Mouse (Mus musculus) hindbrain, embryonic 10.5 days (tissue): Measurements from ENCODE around the gene Ppp1r36. TPM values are rescaled to one million over a fixed set of nuclear protein-coding genes. Genes with fewer than 3 reads are reported as not detected.

Source experiments
- DNase-seq: peaks from one replicate; pipeline ENCODE4 v3.0.0-alpha.2; 2017; ENCODE audit warnings: low spot score
- H3K27ac ChIP-seq: fragments of 300-500 bp; sonication (generic); 2 replicates; pipeline ENCODE4 v1.5.1; 2016; ENCODE audit warnings: mild to moderate bottlenecking, moderate library complexity
- H3K27me3 ChIP-seq: fragments of 300-500 bp; sonication (generic); 2 replicates; pipeline ENCODE4 v1.6.1; 2016; ENCODE audit warnings: mild to moderate bottlenecking; ENCODE audit not compliant: poor library complexity, insufficient read depth, severe bottlenecking
- H3K36me3 ChIP-seq: fragments of 300-500 bp; sonication (generic); 2 replicates; pipeline ENCODE4 v1.6.1; 2016; ENCODE audit warnings: mild to moderate bottlenecking, moderate library complexity
- H3K4me1 ChIP-seq: fragments of 300-500 bp; sonication (generic); replicated peaks from 2 replicates; pipeline ENCODE4 v1.6.1; 2016; ENCODE audit warnings: mild to moderate bottlenecking
- H3K4me3 ChIP-seq: fragments of 300-500 bp; sonication (generic); 2 replicates; pipeline ENCODE4 v1.5.1; 2016; ENCODE audit warnings: mild to moderate bottlenecking, moderate library complexity
- H3K9me3 ChIP-seq: fragments of 300-500 bp; sonication (generic); 2 replicates; pipeline ENCODE4 v1.6.1; 2016; ENCODE audit warnings: mild to moderate bottlenecking, moderate library complexity
- WGBS: fragments of 180-500 bp; shearing (Covaris S2); methylation state at CpG from one replicate; pipeline ENCODE4 v1.1.7; 2016; 5-methylcytosine and 5-hydroxymethylcytosine counted together
- polyA plus RNA-seq: library from polyadenylated mRNA; unstranded; fragments of >200 nt; fragmentation: Nextera tagmentation; extraction: Ambion mirVana; gene quantifications from 2 replicates; pipeline ENCODE4 v1.2.1, GENCODE M21; 2016

Ppp1r36 gene
- 1.1 and 1.5 TPM in 2 replicates for polyA plus RNA-seq

DNA sequence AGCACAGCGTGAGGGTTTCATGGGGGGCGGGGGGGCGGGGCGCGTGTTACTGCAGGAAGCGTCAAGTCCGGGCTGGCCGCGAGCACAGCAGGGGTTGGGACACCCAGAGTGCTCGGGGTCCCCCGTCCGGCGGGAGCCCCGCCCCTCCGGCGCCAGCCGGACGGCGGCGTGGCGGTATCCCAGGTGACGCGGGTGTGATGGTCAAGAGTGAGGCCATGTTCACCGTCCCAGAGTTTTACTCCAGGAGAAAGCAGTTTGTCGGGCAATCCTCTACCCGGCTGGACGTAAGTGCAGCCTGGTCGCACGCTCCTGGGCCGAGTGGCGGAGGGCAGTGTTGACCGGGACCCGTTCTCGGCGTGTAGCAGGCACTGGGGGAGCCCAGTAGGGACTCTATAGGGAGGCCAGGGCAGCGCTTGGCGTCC lies at the start of gene Ppp1r36:
Ppp1r36 (plus strand) TSS at position 106 of the 422 bp plus-strand sequence.
- peaks cover 35% of the 10 kb centered on the region for H3K27me3 ChIP-seq
- WGBS = under 1% methylated on average over 37 of the region's 37 CpGs
- H3K36me3 ChIP-seq = no peaks in the 10 kb centered on the region
- H3K9me3 ChIP-seq = 0 out of 2 replicates have a peak, but pooled peaks cover 7% of the 10 kb centered on the region
- H3K27ac ChIP-seq = peak within 1 kb of the TSS; percentile 68
- H3K4me1 ChIP-seq = peaks cover 11% of the 10 kb centered on the region
- peak within 1 kb of the TSS; percentile 54 for H3K4me3 ChIP-seq
- peak; percentile 51 for DNase-seq

DNA sequence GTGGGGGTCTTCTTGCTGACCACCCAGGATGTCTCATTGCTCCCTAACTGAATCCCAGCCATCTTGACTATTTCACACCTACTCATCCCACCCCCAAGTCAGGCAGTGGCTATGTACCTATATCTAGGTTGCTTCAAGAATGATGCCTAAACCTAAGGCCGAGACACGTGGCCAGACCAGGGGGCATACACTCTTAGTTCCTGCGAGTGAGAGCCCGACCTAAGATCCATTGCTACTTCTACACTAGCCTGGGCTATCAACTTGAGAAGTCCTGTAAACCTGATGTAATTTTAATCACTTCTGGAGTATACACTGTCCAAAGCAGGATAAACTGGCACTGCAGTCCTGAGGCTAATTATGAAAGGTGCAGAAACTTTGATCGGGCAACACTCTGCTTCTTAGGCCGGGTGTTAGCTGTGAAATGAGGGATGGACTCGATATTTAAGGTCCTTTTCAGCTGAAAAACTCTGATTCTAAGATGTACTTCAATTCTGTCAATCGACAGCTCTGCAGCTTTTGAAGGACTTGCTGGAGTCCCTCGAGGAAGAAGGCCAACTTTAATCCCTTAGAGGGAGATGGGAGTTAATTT lies 49.0 kb upstream of the Ppp1r36 start:
- Histone ChIP-seq H3K9me3 (no peaks in the 10 kb centered on the region), H3K4me3 (peak overlapping the region; percentile 93), H3K4me1 (peaks cover 62% of the 10 kb centered on the region), H3K27ac (peak overlapping the region; percentile 100), H3K27me3 (no peaks in the 10 kb centered on the region), H3K36me3 (peaks cover 8% of the 10 kb centered on the region)
- 9% methylated on average over 9 of the region's 9 CpGs for WGBS
- no peak for DNase-seq

DNA sequence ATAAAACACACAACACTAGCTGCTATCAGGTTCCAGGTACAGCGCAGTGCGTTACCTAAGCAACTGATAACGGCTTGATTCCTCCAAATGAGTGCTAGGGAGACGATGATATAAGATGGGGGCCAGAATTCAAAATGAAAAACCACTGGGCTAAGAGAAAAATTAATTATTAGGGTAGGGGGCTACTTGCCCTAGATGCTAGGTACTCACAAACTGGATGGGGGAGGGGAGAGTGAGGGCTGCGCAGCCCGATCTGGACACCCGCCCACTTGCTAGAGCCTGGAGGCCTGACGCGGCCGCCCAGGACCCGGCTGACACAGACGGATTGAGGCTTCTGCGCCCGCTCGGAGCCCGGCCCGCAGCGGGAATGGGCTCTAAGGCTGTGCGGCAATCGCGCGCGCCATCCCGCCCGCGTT lies 48.5 kb upstream of the Ppp1r36 start:
- Histone ChIP-seq H3K27ac (peak overlapping the region; percentile 100), H3K36me3 (peaks cover 8% of the 10 kb centered on the region), H3K4me3 (peak overlapping the region; percentile 93), H3K27me3 (no peaks in the 10 kb centered on the region), H3K9me3 (no peaks in the 10 kb centered on the region), H3K4me1 (peaks cover 62% of the 10 kb centered on the region)
- peak; percentile 72 for DNase-seq
- 1% methylated on average over 26 of the region's 26 CpGs for WGBS

DNA sequence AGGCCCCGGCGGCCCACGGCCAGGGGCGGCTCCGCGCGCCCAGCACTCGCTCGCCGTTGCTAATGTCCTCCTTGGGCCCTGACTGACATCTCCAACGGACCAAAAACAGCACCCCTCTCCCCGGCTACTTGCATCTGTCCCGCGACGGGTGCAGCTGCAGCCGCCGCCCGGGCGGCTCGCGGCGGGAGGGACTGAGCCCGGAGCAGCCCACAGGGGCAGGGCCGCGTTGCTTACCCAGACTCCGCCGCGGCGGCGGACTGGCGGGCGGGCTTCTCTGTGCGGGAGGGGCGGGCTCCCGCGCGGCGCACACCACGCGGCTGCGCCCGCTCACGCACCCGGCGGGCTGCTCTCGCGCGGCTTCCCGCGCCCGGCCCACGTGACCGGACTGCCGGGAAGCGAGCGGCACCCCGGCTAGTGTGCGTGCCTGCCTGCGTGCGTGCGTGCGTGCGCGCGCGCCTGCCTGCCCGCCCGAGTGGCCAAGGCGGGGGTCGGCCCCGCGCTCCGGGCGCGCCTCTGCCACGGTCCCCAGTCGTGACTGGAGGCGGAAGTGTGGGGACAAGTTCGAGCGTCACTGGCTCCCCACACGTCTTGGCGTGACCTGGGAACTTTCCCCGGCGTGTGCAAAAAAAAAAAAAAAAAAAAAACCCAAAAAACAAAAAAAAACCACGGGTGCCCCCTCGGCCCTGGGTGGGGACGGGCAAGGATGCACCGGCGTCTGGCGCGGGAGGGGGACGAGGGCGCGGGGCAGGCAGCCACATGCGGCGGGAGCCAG lies 47.9 kb upstream of the Ppp1r36 start, which contains the start of gene Zbtb25:
Zbtb25 (minus strand) TSS at position 397 of the 772 bp plus-strand sequence.
- peak within 1 kb of the TSS; percentile 93 for H3K4me3 ChIP-seq
- H3K9me3 ChIP-seq = no peaks in the 10 kb centered on the region
- peaks cover 2% of the 10 kb centered on the region for H3K36me3 ChIP-seq
- peak within 1 kb of the TSS; percentile 100 for H3K27ac ChIP-seq
- peak; percentile 86 for DNase-seq
- H3K4me1 ChIP-seq = peaks cover 68% of the 10 kb centered on the region
- H3K27me3 ChIP-seq = no peaks in the 10 kb centered on the region
- WGBS = under 1% methylated on average over 96 of the region's 96 CpGs

DNA sequence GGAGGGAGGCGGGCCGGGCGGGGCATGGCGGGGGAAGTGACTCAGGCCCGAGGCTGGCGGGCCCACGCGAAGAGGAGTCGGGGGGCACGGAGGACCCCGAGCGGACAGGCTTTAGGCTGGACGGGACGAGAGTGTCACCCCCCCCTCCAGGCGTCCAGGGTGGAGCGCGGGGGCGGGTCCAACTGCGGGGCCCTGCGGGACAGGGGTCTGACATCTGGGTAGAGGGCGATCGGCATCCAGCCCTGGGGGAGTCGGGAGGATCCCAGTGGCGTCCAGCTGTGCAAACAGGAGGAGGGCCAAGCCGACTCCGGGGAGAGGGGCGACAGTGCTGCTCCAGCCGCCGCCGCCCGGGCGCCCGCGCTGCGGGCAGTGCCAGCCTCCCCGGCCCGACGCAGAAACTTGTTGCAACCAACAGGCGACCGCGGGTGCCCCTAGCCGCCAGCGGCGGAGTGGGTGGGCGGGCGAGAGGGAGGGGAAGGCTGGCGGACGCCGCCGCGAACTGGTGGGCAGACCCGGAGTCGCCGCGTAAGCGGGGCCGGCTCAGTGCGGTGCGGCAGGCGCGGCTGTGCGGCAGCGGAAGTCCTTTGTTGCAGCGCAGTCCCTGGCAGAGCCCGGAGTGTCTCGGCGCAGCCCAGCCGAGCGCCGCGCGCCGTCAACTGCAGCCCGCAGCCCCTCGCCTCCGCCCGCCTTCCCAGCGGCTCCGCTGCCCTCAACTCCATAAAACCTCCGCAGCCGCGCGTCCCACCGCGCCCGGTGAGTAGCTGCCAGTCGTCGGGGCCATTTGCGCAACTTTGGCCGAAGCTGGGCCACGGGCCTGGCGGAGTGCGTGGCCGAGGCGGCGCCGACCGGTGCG lies 47.1 kb upstream of the Ppp1r36 start, which contains the start of gene Zbtb1:
Zbtb1 (plus strand) TSS at position 289 of the 853 bp plus-strand sequence.
- under 1% methylated on average over 98 of the region's 99 CpGs for whole genome bisulfite sequencing
- peaks cover 75% of the 10 kb centered on the region for H3K4me1 ChIP-seq
- H3K9me3 ChIP-seq = no peaks in the 10 kb centered on the region
- H3K27me3 ChIP-seq = no peaks in the 10 kb centered on the region
- H3K4me3 ChIP-seq = peak within 1 kb of the TSS; percentile 93
- DNase-seq = peak; percentile 86
- H3K36me3 ChIP-seq = no peaks in the 10 kb centered on the region; the same call in 1 of the 2 replicates
- peak within 1 kb of the TSS; percentile 100 for H3K27ac ChIP-seq

DNA sequence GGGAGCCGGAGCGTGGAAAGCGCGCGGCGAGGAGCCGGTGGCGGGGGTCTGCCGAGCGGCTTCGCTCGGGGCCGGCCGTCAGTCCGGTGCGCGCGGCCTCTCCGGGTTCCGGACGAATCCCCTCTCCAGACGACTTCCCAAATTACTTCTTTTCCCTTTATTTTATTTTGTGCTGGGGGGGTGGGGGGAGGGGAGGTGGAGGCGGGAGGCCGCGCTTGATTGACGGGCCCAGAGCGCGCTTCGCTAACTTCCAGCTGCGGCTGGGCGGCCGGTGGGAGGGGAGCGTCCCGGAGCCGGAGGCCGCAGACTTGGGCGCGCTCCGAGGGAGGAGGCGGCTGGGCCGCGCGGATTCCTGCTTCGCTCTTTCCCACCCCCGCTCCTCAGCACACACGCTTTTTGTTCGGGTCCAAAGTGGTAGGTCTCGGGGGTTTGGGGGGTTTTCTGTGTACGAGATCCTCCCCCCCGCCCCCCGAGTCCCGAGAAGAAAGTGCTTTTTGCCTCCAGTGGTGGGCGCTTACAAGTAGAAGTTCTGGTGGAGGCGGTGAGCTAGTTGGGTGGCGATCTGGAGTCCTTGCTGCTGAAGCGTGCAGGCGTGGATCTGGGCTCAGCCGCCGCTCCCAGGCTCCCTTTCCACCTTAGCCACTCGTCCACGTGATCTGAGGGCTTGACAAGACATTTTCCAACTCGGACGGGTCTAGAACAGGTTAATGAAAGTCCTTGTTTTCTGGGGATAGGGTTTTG lies 46.3 kb upstream of the Ppp1r36 start:
- DNase-seq = peak; percentile 84
- WGBS = under 1% methylated on average over 63 of the region's 63 CpGs
- Histone ChIP-seq H3K27ac (peak overlapping the region; percentile 100), H3K9me3 (no peaks in the 10 kb centered on the region), H3K27me3 (no peaks in the 10 kb centered on the region), H3K4me1 (peaks cover 71% of the 10 kb centered on the region), H3K4me3 (peak overlapping the region; percentile 93), H3K36me3 (no peaks in the 10 kb centered on the region)

DNA sequence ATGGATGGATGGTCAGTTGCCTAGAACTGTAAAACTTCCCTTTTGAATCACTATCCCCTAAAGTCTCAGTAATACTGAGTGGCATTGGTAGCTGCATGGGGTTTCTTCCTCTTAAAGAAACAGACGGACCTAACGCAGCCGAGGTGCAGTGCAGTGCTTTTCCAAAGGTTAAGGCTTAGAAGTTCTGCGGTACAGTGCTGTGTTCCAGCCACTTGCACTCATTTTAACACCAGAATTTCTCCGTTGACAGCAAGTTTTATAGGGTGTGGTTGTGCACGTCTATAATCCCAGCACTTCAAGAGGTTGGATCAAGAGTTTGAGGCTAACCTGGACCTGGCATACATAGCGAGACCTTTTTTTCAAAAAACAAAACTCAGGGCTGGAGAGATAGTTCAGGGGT lies 45.3 kb upstream of the Ppp1r36 start:
- WGBS = 53% methylated on average over 7 of the region's 7 CpGs

DNA sequence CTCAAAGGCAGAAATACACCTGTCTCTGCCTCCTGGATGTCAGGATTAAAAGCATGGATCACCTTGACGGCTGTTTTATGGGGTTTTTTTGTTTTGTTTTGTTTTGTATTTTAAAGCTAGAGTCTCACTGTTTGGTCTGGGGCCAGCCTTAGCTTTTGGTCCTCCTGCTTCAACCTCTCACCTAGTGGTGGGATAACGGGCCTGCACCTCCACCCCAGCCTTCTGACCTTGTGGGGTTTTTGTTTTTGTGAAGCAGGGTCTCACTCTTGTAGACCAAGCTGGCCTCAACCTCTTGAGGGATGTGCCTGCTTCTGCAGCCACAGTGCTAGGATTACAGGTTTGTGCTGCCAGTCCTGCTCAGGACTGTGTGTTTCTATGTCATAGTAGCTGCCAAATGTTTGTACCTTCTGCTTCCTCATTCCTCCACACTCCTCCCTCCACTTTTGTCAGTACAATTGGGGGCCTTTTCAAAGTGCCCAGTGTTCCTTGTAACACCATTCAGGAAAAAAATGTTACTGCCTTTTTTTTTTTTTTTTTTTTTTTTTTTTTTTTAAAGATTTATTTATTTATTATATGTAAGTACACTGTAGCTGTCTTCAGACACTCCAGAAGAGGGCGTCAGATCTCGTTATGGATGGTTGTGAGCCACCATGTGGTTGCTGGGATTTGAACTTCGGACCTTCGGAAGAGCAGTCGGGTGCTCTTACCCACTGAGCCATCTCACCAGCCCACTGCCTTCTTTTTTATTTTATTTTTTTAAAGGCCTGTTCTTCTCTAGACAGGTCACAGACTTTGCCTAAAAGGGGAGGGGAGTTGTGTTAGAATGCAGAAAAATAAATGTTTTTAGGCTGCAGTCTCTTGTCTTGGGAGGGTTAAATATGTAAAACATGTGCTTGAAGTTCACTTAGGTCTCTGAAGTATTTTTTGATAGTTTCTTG lies 44.2 kb upstream of the Ppp1r36 start:
- no peak for DNase-seq

More for the DNA sequence above, 45.3 kb upstream of the Ppp1r36 start:
- no peaks in the 10 kb centered on the region for H3K27me3 ChIP-seq
- no peak for DNase-seq
- no peaks in the 10 kb centered on the region for H3K9me3 ChIP-seq
- peak overlapping the region; percentile 93 for H3K4me3 ChIP-seq
- no peaks in the 10 kb centered on the region for H3K36me3 ChIP-seq
- H3K27ac ChIP-seq = 0 out of 2 replicates have a peak overlapping the region, but pooled peaks have one; percentile 6
- H3K4me1 ChIP-seq = peaks cover 66% of the 10 kb centered on the region

DNA sequence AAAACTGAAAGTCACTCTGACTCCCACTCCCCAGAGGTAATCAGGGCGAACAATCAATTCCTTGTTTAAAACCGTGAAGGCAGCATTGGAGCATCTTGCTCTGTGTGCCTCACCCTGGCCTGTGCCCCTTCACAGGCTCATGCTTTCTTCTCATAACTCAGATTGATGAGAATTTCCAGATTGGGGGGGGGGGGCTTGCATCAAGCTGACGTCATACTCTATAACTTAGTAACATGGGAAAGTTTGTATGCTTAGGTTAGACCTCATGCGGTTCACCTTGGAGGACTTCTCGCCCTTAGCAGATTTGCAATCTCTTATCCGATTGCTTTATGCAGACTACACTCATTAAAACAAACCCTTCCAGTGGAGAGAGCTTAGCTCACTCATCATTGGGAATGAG lies 43.3 kb upstream of the Ppp1r36 start:
- Histone ChIP-seq H3K27ac (peak overlapping the region; percentile 67), H3K9me3 (no peaks in the 10 kb centered on the region), H3K36me3 (no peaks in the 10 kb centered on the region), H3K4me3 (no peak overlapping the region), H3K4me1 (peaks cover 49% of the 10 kb centered on the region), H3K27me3 (no peaks in the 10 kb centered on the region)
- DNase-seq = no peak
- 73% methylated on average over 6 of the region's 6 CpGs for WGBS

More for the DNA sequence above, 44.2 kb upstream of the Ppp1r36 start:
- WGBS = 73% methylated on average over 6 of the region's 7 CpGs
- H3K27me3 ChIP-seq = no peaks in the 10 kb centered on the region
- peaks cover 58% of the 10 kb centered on the region for H3K4me1 ChIP-seq
- H3K4me3 ChIP-seq = peak overlapping the region; percentile 93; the same call in 1 of the 2 replicates
- no peak overlapping the region for H3K27ac ChIP-seq
- H3K36me3 ChIP-seq = no peaks in the 10 kb centered on the region
- no peaks in the 10 kb centered on the region for H3K9me3 ChIP-seq

DNA sequence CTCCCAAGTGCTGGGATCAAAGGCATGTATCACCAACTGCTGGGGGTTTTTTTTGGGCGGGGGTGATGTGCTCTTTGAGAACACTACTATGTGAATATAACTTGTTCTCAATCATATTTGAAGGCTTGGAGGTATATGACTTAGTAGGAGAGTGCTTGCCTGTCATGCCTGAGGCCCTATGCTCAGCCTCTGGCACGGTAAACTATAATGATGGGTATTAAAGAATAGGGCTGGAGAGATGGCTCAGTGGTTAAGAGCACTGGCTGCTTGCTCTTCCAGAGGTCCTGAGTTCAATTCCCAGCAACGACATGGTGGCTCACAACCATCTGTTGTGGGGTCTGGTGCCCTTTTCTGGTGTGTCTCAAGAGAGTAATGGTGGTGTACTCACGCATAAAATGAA lies 42.4 kb upstream of the Ppp1r36 start:
- H3K27ac ChIP-seq = no peak overlapping the region
- no peak for DNase-seq
- no peak overlapping the region for H3K4me3 ChIP-seq
- no peaks in the 10 kb centered on the region; the same call in 1 of the 2 replicates for H3K36me3 ChIP-seq
- no peaks in the 10 kb centered on the region for H3K27me3 ChIP-seq
- H3K9me3 ChIP-seq = no peaks in the 10 kb centered on the region
- 79% methylated on average over 4 of the region's 4 CpGs for WGBS
- H3K4me1 ChIP-seq = peaks cover 44% of the 10 kb centered on the region

DNA sequence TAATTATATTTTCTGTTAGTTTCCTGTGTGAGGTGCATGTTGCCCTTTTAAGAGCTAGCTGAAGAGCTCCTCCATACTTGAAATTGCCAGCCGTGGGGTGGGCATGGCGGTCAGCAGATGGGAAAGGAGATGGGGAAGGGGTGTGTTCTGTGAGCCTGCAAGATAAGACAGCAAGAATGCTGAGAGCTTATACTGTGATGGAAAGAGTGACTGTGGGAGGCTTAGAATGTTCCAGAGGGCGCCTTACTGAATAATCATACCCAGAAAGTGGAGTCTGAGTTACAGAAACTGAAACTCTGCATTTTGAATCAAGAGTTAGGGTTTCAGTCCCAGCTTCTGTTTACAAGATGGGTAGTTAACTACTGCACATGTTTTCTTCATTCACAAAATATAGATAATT lies 41.8 kb upstream of the Ppp1r36 start:
- Histone ChIP-seq H3K9me3 (no peaks in the 10 kb centered on the region), H3K4me3 (no peak overlapping the region), H3K27ac (no peak overlapping the region), H3K4me1 (peaks cover 41% of the 10 kb centered on the region), H3K36me3 (peaks cover 3% of the 10 kb centered on the region; the same call in 1 of the 2 replicates), H3K27me3 (no peaks in the 10 kb centered on the region)
- no peak for DNase-seq
- 93% methylated on average over 3 of the region's 3 CpGs for WGBS
